Mouse (Mus musculus) erythroblast, embryonic 14.5 days (primary cell): ENCODE data around the gene Cenpn. TPM values are rescaled to one million over a fixed set of nuclear protein-coding genes. Genes with fewer than 3 reads are reported as not detected.

Source experiments
- H3K27me3 ChIP-seq: 2 replicates; pipeline ENCODE4 v1.6.1; 2012; ENCODE audit warnings: inconsistent platforms; ENCODE audit not compliant: control insufficient read depth
- H3K36me3 ChIP-seq: 2 replicates; pipeline ENCODE4 v1.6.1; 2012; ENCODE audit warnings: mild to moderate bottlenecking, inconsistent platforms; ENCODE audit not compliant: control insufficient read depth
- H3K4me1 ChIP-seq: 2 replicates; pipeline ENCODE4 v1.6.1; 2012; ENCODE audit warnings: inconsistent platforms; ENCODE audit not compliant: control insufficient read depth
- H3K4me3 ChIP-seq: replicated peaks from 2 replicates; pipeline ENCODE3; 2012; ENCODE audit warnings: moderate library complexity, mild to moderate bottlenecking, inconsistent platforms
- H3K9me3 ChIP-seq: 2 replicates; pipeline ENCODE4 v1.6.1; 2012; ENCODE audit warnings: low read length, inconsistent platforms, mixed read lengths; ENCODE audit not compliant: control insufficient read depth
- GATA1 ChIP-seq: IDR thresholded peaks from 2 replicates; pipeline ENCODE4 v1.6.1; 2012; ENCODE audit warnings: low read length, inconsistent platforms, mixed read lengths
- TAL1 ChIP-seq: IDR thresholded peaks from 3 replicates; pipeline ENCODE4 v1.6.1; 2012; ENCODE audit warnings: low read length, inconsistent platforms, mixed read lengths
- polyA plus RNA-seq: library from polyadenylated mRNA; stranded (reverse); fragments of >175 nt; gene quantifications from 2 replicates; pipeline ENCODE4 v1.2.3, GENCODE M21; 2012

Cenpn gene
- polyA plus RNA-seq, 1 experiment: 1.7 TPM

GRCm38 (mm10) chr8:116978052-116978451 lies 56.5 kb downstream of the Cenpn start:
- H3K36me3 ChIP-seq: no peaks in the 10 kb centered on the region; the same call in 1 of the 2 replicates
- no peak for TF ChIP-seq TAL1
- no peak for TF ChIP-seq GATA1
- H3K27me3 ChIP-seq: peaks cover 10% of the 10 kb centered on the region
- peaks cover 24% of the 10 kb centered on the region for H3K4me1 ChIP-seq
- peak overlapping the region; percentile 69 for H3K4me3 ChIP-seq
- no peaks in the 10 kb centered on the region for H3K9me3 ChIP-seq

- peaks cover 24% of the 10 kb centered on the region for H3K4me1 ChIP-seq
These were observed 57.2 kb downstream of the Cenpn start, which contains the start of gene 1700030J22Rik for GRCm38 (mm10) chr8:116978631-116979256. TSS of gene 1700030J22Rik (minus strand) at chr8:116978959.

GRCm38 (mm10) chr8:116980117-116980516 lies 58.6 kb downstream of the Cenpn start:
- Histone ChIP-seq H3K4me1 (peaks cover 24% of the 10 kb centered on the region), H3K9me3 (no peaks in the 10 kb centered on the region), H3K27me3 (peaks cover 3% of the 10 kb centered on the region), H3K4me3 (no peak overlapping the region), H3K36me3 (peaks cover 6% of the 10 kb centered on the region)
- TF ChIP-seq GATA1 (no peak), TAL1 (no peak)

More at GRCm38 (mm10) chr8:116978631-116979256, 57.2 kb downstream of the Cenpn start, which contains the start of gene 1700030J22Rik:
- TF ChIP-seq GATA1 (no peak), TAL1 (no peak)
- H3K9me3 ChIP-seq: no peaks in the 10 kb centered on the region
- H3K4me3 ChIP-seq: peak within 1 kb of the TSS; percentile 69
- no peaks in the 10 kb centered on the region; the same call in none of the 2 replicates for H3K36me3 ChIP-seq
- H3K27me3 ChIP-seq: peaks cover 10% of the 10 kb centered on the region

- no peak overlapping the region for H3K4me3 ChIP-seq
- TF ChIP-seq GATA1: no peak
- TF ChIP-seq TAL1: no peak
- H3K4me1 ChIP-seq: peaks cover 26% of the 10 kb centered on the region
- H3K9me3 ChIP-seq: no peaks in the 10 kb centered on the region
- H3K27me3 ChIP-seq: no peaks in the 10 kb centered on the region
- H3K36me3 ChIP-seq: peaks cover 16% of the 10 kb centered on the region
These were observed 68.3 kb downstream of the Cenpn start for GRCm38 (mm10) chr8:116989842-116990241.

Other genes starting within 250 kb of the Cenpn start
- 0.03 and 0.10 TPM in 2 replicates for gene Cdyl2, start 188.7 kb upstream of the Cenpn start, polyA plus RNA-seq
- gene Cmc2, start 275 bp upstream of the Cenpn start, polyA plus RNA-seq: 12.0 and 20.2 TPM in 2 replicates
- 0.05 and 0.16 TPM in 2 replicates for gene Atmin, start 21.7 kb downstream of the Cenpn start, polyA plus RNA-seq
- 0.36 and 0.62 TPM in 2 replicates for gene 1700030J22Rik, start 57.2 kb downstream of the Cenpn start, polyA plus RNA-seq
- 0.04 and 0.10 TPM in 2 replicates for gene Gcsh, start 71.8 kb downstream of the Cenpn start, polyA plus RNA-seq
- not detected in 2 replicates for gene Pkd1l2, start 160.7 kb downstream of the Cenpn start, polyA plus RNA-seq
- not detected in 2 replicates for gene Bco1, start 174.1 kb downstream of the Cenpn start, polyA plus RNA-seq
- gene Gan, start 236.4 kb downstream of the Cenpn start, polyA plus RNA-seq: 0.18 and 0.24 TPM in 2 replicates